Mouse (Mus musculus): ENCODE results near the gene Babam2. TPM values are rescaled to one million over a fixed set of nuclear protein-coding genes. Genes with fewer than 3 reads are reported as not detected.
"Not testable (repeated sequence)": the region's sequence is repeated elsewhere in the genome, so short reads cannot be mapped to it uniquely, and the experiment has no call there.

Babam2 gene
- total RNA-seq, 2 experiments from 2014 or later: 55.8 to 84.3 TPM

GRCm38 (mm10) chr5:31787201-31787600 lies 89.7 kb downstream of the Babam2 start:
- peak; percentile 47 for DNase-seq

GRCm38 (mm10) chr5:31787622-31788021 lies 90.1 kb downstream of the Babam2 start:
- DNase-seq: no peak

- DNase-seq: no peak
Measured at GRCm38 (mm10) chr5:31792338-31792737, 94.9 kb downstream of the Babam2 start.

GRCm38 (mm10) chr5:31792863-31793262 lies 95.4 kb downstream of the Babam2 start:
- peak; percentile 47 for DNase-seq

- DNase-seq: no peak
Measured at GRCm38 (mm10) chr5:31795414-31795813, 97.9 kb downstream of the Babam2 start.

GRCm38 (mm10) chr5:31796979-31797378 lies 99.5 kb downstream of the Babam2 start:
- no peak for DNase-seq

GRCm38 (mm10) chr5:31804211-31804610 lies 106.7 kb downstream of the Babam2 start:
- not testable (repeated sequence) for DNase-seq

GRCm38 (mm10) chr5:31804751-31805150 lies 107.3 kb downstream of the Babam2 start:
- no peak for DNase-seq

- DNase-seq: no peak
Measured at GRCm38 (mm10) chr5:31807312-31807711, 109.8 kb downstream of the Babam2 start.

GRCm38 (mm10) chr5:31808271-31808670 lies 110.8 kb downstream of the Babam2 start:
- DNase-seq: no peak

- peak; percentile 55 for DNase-seq
Measured at GRCm38 (mm10) chr5:31810796-31811662, 113.5 kb downstream of the Babam2 start.

- no peak for DNase-seq
Measured at GRCm38 (mm10) chr5:31811663-31812001, 114.1 kb downstream of the Babam2 start.

- no peak for DNase-seq
Measured at GRCm38 (mm10) chr5:31813156-31813675, 115.7 kb downstream of the Babam2 start.

- DNase-seq: no peak
Measured at GRCm38 (mm10) chr5:31814068-31814467, 116.6 kb downstream of the Babam2 start.

- DNase-seq: peak; percentile 45
Measured at GRCm38 (mm10) chr5:31815129-31815528, 117.6 kb downstream of the Babam2 start.

- DNase-seq: no peak
Measured at GRCm38 (mm10) chr5:31816082-31816481, 118.6 kb downstream of the Babam2 start.

GRCm38 (mm10) chr5:31820801-31821200 lies 123.3 kb downstream of the Babam2 start:
- DNase-seq: no peak

GRCm38 (mm10) chr5:31821204-31821603 lies 123.7 kb downstream of the Babam2 start:
- DNase-seq: no peak

- DNase-seq: peak; percentile 51
Measured at GRCm38 (mm10) chr5:31823673-31824072, 126.2 kb downstream of the Babam2 start.

- DNase-seq: no peak
Measured at GRCm38 (mm10) chr5:31824126-31824525, 126.6 kb downstream of the Babam2 start.

- no peak for DNase-seq
Measured at GRCm38 (mm10) chr5:31827304-31827703, 129.8 kb downstream of the Babam2 start.

- peak; percentile 32 for DNase-seq
Measured at GRCm38 (mm10) chr5:31827896-31828295, 130.4 kb downstream of the Babam2 start.

GRCm38 (mm10) chr5:31828747-31829146 lies 131.3 kb downstream of the Babam2 start:
- no peak for DNase-seq

GRCm38 (mm10) chr5:31829588-31829987 lies 132.1 kb downstream of the Babam2 start:
- no peak for DNase-seq
